Mouse (Mus musculus) midbrain, embryonic 11.5 days (tissue): ENCODE results near the gene Meox2. TPM values are rescaled to one million over a fixed set of nuclear protein-coding genes. Genes with fewer than 3 reads are reported as not detected.

ENCODE experiments used
- ATAC-seq: fragments of 200-750 bp; cut with Nextera tagmentation; 2 replicates; pipeline ENCODE4 v1.8.0; 2017; ENCODE audit warnings: moderate TSS enrichment, moderate library complexity; ENCODE audit not compliant: low FRiP score
- DNase-seq: peaks from one replicate; pipeline ENCODE4 v3.0.0; 2015; ENCODE audit warnings: low spot score; ENCODE audit errors: missing footprints
- H3K27ac ChIP-seq: fragments of 300-500 bp; sonication (generic); 2 replicates; pipeline ENCODE4 v1.5.1; 2014; ENCODE audit warnings: low read depth, low read length
- H3K27me3 ChIP-seq: fragments of 300-500 bp; sonication (generic); 2 replicates; pipeline ENCODE4 v1.6.1; 2014; ENCODE audit warnings: mild to moderate bottlenecking, low read length, moderate library complexity, mixed read lengths; ENCODE audit not compliant: control insufficient read depth, insufficient read depth
- H3K36me3 ChIP-seq: fragments of 300-500 bp; sonication (generic); 2 replicates; pipeline ENCODE4 v1.6.1; 2014; ENCODE audit warnings: mild to moderate bottlenecking, low read length, moderate library complexity, mixed read lengths; ENCODE audit not compliant: control insufficient read depth, insufficient read depth
- H3K4me1 ChIP-seq: fragments of 300-500 bp; sonication (generic); 2 replicates; pipeline ENCODE4 v1.6.1; 2014; ENCODE audit warnings: low read length; ENCODE audit not compliant: control insufficient read depth, insufficient read depth
- H3K4me2 ChIP-seq: fragments of 300-500 bp; sonication (generic); 2 replicates; pipeline ENCODE4 v1.6.1; 2014; ENCODE audit warnings: mild to moderate bottlenecking, moderate library complexity
- H3K4me3 ChIP-seq: fragments of 300-500 bp; sonication (generic); 2 replicates; pipeline ENCODE4 v1.5.1; 2014; ENCODE audit warnings: low read depth, low read length
- H3K9ac ChIP-seq: fragments of 300-500 bp; sonication (generic); 2 replicates; pipeline ENCODE4 v1.6.1; 2014; ENCODE audit warnings: low read length
- H3K9me3 ChIP-seq: fragments of 300-500 bp; sonication (generic); 2 replicates; pipeline ENCODE4 v1.6.1; 2016; ENCODE audit warnings: low read length; ENCODE audit not compliant: control insufficient read depth
- WGBS: fragments of 180-500 bp; shearing (Covaris S2); extraction: QIAGEN DNeasy Blood & Tissue Kit; methylation state at CpG from one replicate; pipeline ENCODE4 v1.1.7; 2014; 5-methylcytosine and 5-hydroxymethylcytosine counted together
- polyA plus RNA-seq: library from polyadenylated mRNA; unstranded; fragments of >200 nt; fragmentation: Nextera tagmentation; extraction: Ambion mirVana; gene quantifications from 2 replicates; pipeline ENCODE4 v1.2.1, GENCODE M21; 2014

Gene Meox2
- polyA plus RNA-seq, 1 experiment from 2014 or later: 0.92 TPM

DNA sequence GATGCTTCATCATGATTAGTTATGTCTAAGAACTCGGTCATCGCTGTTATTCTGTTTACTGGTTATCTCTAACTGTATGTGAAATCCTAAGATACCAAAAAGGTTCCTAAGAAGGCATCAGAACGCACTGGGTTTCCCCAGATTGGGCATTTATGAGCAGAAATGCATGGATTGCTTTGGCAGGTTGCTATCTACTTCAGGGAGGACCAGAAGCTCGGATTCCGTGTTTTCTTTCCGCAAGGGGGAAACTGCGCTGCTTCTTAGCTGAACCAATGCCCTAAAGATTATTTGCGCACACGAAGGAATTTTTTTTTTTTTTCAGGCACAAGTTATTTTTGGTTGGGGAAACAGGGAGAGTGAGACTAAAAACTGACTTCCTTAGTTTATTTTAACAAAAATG lies 2.6 kb downstream of the Meox2 start:
- ATAC-seq (no peak), DNase-seq (no peak)
- Histone ChIP-seq H3K4me2 (no peak overlapping the region), H3K9me3 (no peaks in the 10 kb centered on the region), H3K9ac (no peak overlapping the region), H3K27ac (no peak overlapping the region), H3K27me3 (peaks cover 35% of the 10 kb centered on the region), H3K4me3 (no peak overlapping the region), H3K36me3 (no peaks in the 10 kb centered on the region), H3K4me1 (peaks cover 4% of the 10 kb centered on the region; the same call in 1 of the 2 replicates)
- 62% methylated on average over 9 of the region's 9 CpGs for WGBS

DNA sequence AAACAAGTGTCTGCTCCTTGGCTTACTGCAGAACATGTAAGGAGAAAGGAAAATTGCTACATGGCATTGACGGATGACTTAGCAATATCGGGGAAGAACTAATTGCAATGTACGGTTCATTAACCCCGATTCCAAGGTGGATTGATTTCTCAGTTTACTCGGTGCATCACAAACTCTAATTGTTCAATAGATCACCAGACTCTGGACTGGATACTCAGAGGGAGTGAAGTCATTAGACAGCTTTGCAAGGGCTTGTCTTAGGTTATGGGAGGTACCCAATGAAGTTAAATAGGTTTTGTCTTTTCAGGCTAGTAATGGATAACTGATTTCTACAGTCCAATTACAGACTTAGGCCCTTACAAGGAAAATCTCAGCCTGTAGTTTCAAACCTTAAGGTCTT lies 10.9 kb downstream of the Meox2 start:
- H3K4me2 ChIP-seq: no peak overlapping the region
- H3K9ac ChIP-seq: no peak overlapping the region
- no peak overlapping the region for H3K27ac ChIP-seq
- ATAC-seq (no peak), DNase-seq (no peak)
- no peaks in the 10 kb centered on the region for H3K4me1 ChIP-seq
- no peak overlapping the region for H3K4me3 ChIP-seq
- H3K36me3 ChIP-seq: no peaks in the 10 kb centered on the region
- no peaks in the 10 kb centered on the region for H3K9me3 ChIP-seq
- H3K27me3 ChIP-seq: no peaks in the 10 kb centered on the region
- 79% methylated on average over 5 of the region's 5 CpGs for WGBS

DNA sequence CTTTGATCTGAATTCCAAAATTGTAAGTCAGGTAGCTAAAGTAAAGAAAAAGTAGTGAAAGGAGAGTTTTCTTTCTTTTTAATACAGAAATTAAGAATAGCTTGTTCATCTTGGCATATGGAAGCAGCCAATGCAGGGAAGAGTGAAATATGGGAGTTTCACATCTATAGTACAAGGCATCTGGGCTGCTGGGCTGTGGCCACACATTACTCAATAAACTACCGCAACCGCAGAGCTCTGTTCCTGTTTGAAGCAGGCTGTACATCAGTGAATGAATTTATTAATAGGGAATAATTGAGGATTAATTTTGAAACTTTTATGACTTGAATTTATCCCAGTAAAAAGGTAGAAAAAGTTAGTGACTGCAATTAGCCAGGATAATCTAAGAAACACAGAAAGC lies 15.4 kb downstream of the Meox2 start:
- Histone ChIP-seq H3K4me3 (no peak overlapping the region), H3K4me2 (no peak overlapping the region), H3K36me3 (no peaks in the 10 kb centered on the region), H3K9me3 (no peaks in the 10 kb centered on the region), H3K4me1 (no peaks in the 10 kb centered on the region), H3K27ac (no peak overlapping the region), H3K9ac (no peak overlapping the region), H3K27me3 (no peaks in the 10 kb centered on the region)
- DNase-seq (no peak), ATAC-seq (no peak)
- WGBS: 94% methylated on average over 2 of the region's 2 CpGs

- no peak for DNase-seq
- H3K4me2 ChIP-seq: no peak overlapping the region
- 61% methylated on average over 3 of the region's 3 CpGs for WGBS
- no peaks in the 10 kb centered on the region for H3K36me3 ChIP-seq
- no peaks in the 10 kb centered on the region for H3K4me1 ChIP-seq
- ATAC-seq: no peak
- H3K27me3 ChIP-seq: no peaks in the 10 kb centered on the region
- H3K27ac ChIP-seq: no peak overlapping the region
- no peak overlapping the region for H3K4me3 ChIP-seq
- H3K9me3 ChIP-seq: no peaks in the 10 kb centered on the region
- H3K9ac ChIP-seq: no peak overlapping the region
Observed at GRCm38 (mm10) chr12:37142080-37142703, 33.9 kb downstream of the Meox2 start.

DNA sequence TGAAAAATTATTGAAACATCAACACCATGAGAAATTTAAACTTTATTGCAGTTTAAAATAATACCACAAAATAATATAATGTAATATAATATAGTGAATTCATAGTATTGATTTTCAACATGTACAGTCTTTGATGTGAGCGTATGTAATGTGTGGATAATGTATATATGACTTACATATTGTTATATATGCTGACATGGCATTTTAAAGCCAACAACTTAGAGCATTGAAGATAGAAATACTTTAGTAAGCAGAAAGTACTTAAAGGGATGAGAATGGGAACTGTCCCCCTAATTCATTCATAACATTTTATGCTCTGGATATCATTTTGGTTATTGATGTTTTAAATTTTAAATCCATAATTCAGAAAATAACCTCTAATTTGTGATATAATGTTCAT lies 35.5 kb downstream of the Meox2 start:
- Histone ChIP-seq H3K27ac (no peak overlapping the region), H3K27me3 (no peaks in the 10 kb centered on the region), H3K36me3 (no peaks in the 10 kb centered on the region), H3K4me2 (no peak overlapping the region), H3K9me3 (no peaks in the 10 kb centered on the region), H3K4me3 (no peak overlapping the region), H3K9ac (no peak overlapping the region), H3K4me1 (no peaks in the 10 kb centered on the region)
- 92% methylated on average over 1 of the region's 1 CpGs for WGBS
- no peak for ATAC-seq
- DNase-seq: no peak

GRCm38 (mm10) chr12:37167742-37168141 lies 59.4 kb downstream of the Meox2 start:
- H3K9ac ChIP-seq: no peak overlapping the region
- H3K27ac ChIP-seq: no peak overlapping the region
- H3K4me2 ChIP-seq: no peak overlapping the region
- no peaks in the 10 kb centered on the region for H3K4me1 ChIP-seq
- no peaks in the 10 kb centered on the region for H3K9me3 ChIP-seq
- no peaks in the 10 kb centered on the region for H3K36me3 ChIP-seq
- H3K27me3 ChIP-seq: no peaks in the 10 kb centered on the region
- no peak for ATAC-seq
- no peak overlapping the region for H3K4me3 ChIP-seq
- DNase-seq: no peak

DNA sequence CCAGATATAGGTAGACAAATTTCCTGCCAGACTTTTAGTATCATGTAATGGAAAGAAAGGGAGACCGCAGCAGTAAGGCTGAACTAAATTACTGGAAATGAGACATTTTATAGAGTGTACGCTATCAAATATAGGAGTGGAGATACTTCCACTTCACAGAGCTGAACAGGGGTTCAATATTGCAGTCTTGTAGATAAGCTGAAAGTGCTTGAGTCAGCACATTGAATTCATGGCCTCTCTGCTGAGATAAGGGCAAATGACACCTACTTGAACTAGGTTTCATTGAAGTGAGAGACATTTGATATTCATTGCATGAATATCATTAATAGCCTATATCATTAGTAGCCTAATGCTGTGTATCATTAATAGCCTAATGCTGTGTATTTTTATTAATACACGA lies 65.0 kb downstream of the Meox2 start:
- no peaks in the 10 kb centered on the region for H3K9me3 ChIP-seq
- no peaks in the 10 kb centered on the region for H3K36me3 ChIP-seq
- DNase-seq (no peak), ATAC-seq (no peak)
- no peak overlapping the region for H3K27ac ChIP-seq
- 87% methylated on average over 3 of the region's 3 CpGs for WGBS
- H3K4me2 ChIP-seq: no peak overlapping the region
- no peak overlapping the region for H3K4me3 ChIP-seq
- H3K9ac ChIP-seq: no peak overlapping the region
- H3K27me3 ChIP-seq: no peaks in the 10 kb centered on the region
- no peaks in the 10 kb centered on the region for H3K4me1 ChIP-seq

GRCm38 (mm10) chr12:37183689-37184088 lies 75.3 kb downstream of the Meox2 start:
- no peak for DNase-seq
- Histone ChIP-seq H3K4me1 (no peaks in the 10 kb centered on the region), H3K9ac (no peak overlapping the region), H3K27me3 (no peaks in the 10 kb centered on the region), H3K36me3 (no peaks in the 10 kb centered on the region), H3K27ac (no peak overlapping the region), H3K4me3 (no peak overlapping the region), H3K9me3 (no peaks in the 10 kb centered on the region), H3K4me2 (no peak overlapping the region)
- ATAC-seq: no peak

- WGBS: 82% methylated on average over 5 of the region's 5 CpGs
- no peaks in the 10 kb centered on the region for H3K9me3 ChIP-seq
- no peak overlapping the region for H3K4me3 ChIP-seq
- H3K27me3 ChIP-seq: no peaks in the 10 kb centered on the region
- H3K4me1 ChIP-seq: no peaks in the 10 kb centered on the region
- DNase-seq (no peak), ATAC-seq (no peak)
- no peaks in the 10 kb centered on the region for H3K36me3 ChIP-seq
- no peak overlapping the region for H3K4me2 ChIP-seq
- H3K9ac ChIP-seq: no peak overlapping the region
- H3K27ac ChIP-seq: no peak overlapping the region
Observed at GRCm38 (mm10) chr12:37188940-37189488, 80.7 kb downstream of the Meox2 start.
